Mouse (Mus musculus): Measurements from ENCODE around the gene Vmn1r180. TPM values are rescaled to one million over a fixed set of nuclear protein-coding genes. Genes with fewer than 3 reads are reported as not detected.
"Not testable (repeated sequence)": the region's sequence is repeated elsewhere in the genome, so short reads cannot be mapped to it uniquely, and the experiment has no call there.

Gene Vmn1r180
- polyA plus RNA-seq (2014; fragmentation: Nextera tagmentation; extraction: Ambion mirVana), result not detected in 2 replicates

- no peaks in the 10 kb centered on the region; the same call in 1 of the 2 replicates for H3K9me3 ChIP-seq (ENCODE audit: control insufficient read depth, low read length)
- no peak within 1 kb of the TSS for H3K4me3 ChIP-seq (ENCODE audit: low read depth, low read length)
- DNase-seq (ENCODE audit: low spot score), result no peak
- no peak for ATAC-seq (ENCODE audit: insufficient number of reproducible peaks, low FRiP score, low TSS enrichment, low read depth)
- H3K4me2 ChIP-seq (ENCODE audit: low read depth, severe bottlenecking), result no peak within 1 kb of the TSS
- H3K36me3 ChIP-seq (ENCODE audit: control insufficient read depth, insufficient read depth, low read length), result no peaks in the 10 kb centered on the region
- H3K27ac ChIP-seq (replicated peaks; ENCODE audit: low read depth, low read length), result no peak within 1 kb of the TSS
- no peaks in the 10 kb centered on the region for H3K27me3 ChIP-seq (ENCODE audit: control insufficient read depth, insufficient read depth, low read length)
- H3K4me1 ChIP-seq (ENCODE audit: control insufficient read depth, insufficient read depth, low read length), result no peaks in the 10 kb centered on the region
- no peak within 1 kb of the TSS for H3K9ac ChIP-seq (ENCODE audit: low read length)
Observed at GRCm38 (mm10) chr7:23950332-23950731, at the start of gene Vmn1r180. TSS of gene Vmn1r180 (plus strand) at chr7:23950632.

GRCm38 (mm10) chr7:23926678-23927077 is 23.8 kb upstream of the Vmn1r180 start, which contains the start of gene Vmn1r179:
TSS of gene Vmn1r179 (plus strand) at chr7:23926978.
- Histone ChIP-seq H3K9me3 (ENCODE audit: control insufficient read depth, low read length) (peaks cover 9% of the 10 kb centered on the region; the same call in 1 of the 2 replicates), H3K4me2 (ENCODE audit: low read depth, severe bottlenecking) (no peak within 1 kb of the TSS), H3K27me3 (ENCODE audit: control insufficient read depth, insufficient read depth, low read length) (no peaks in the 10 kb centered on the region), H3K36me3 (ENCODE audit: control insufficient read depth, insufficient read depth, low read length) (no peaks in the 10 kb centered on the region), H3K4me3 (ENCODE audit: low read depth, low read length) (no peak within 1 kb of the TSS), H3K4me1 (ENCODE audit: control insufficient read depth, insufficient read depth, low read length) (no peaks in the 10 kb centered on the region), H3K27ac (replicated peaks; ENCODE audit: low read depth, low read length) (no peak within 1 kb of the TSS), H3K9ac (ENCODE audit: low read length) (no peak within 1 kb of the TSS)
- 67% methylated on average over 2 of the region's 2 CpGs for WGBS
- DNase-seq (ENCODE audit: low spot score) (no peak), ATAC-seq (ENCODE audit: insufficient number of reproducible peaks, low FRiP score, low TSS enrichment, low read depth) (no peak)

GRCm38 (mm10) chr7:23968044-23968443 is 17.6 kb downstream of the Vmn1r180 start:
- H3K9ac ChIP-seq (ENCODE audit: low read length); H3K9me3 ChIP-seq (ENCODE audit: control insufficient read depth, low read length): not testable (repeated sequence)
- WGBS, result 50% methylated on average over 3 of the region's 3 CpGs

DNA sequence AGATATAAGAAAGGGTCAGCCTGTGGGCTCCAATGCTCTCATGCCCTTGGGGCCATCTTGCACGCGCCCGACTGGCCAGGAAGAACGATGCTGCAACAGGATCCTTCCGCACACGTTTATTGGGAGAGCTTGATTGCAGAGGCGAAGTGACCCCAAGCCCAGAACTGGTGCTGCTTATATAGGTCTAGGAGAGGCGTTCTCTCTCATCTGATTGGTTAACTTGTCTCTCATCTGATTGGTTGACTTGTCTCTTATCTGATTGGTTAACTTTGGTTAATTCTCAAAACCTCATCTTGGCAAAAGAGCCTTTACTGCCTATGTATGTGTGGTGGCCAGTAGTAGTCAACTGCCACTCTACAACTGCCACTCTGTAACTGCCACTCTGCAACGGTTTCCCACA is 23.9 kb downstream of the Vmn1r180 start, which contains the start of gene Vmn1r181:
TSS of gene Vmn1r181 (plus strand) at position 301 of the 400 bp plus-strand sequence.
- WGBS, result 84% methylated on average over 8 of the region's 9 CpGs
- not testable (repeated sequence) for DNase-seq (ENCODE audit: low spot score); ATAC-seq (ENCODE audit: insufficient number of reproducible peaks, low FRiP score, low TSS enrichment, low read depth); H3K9ac ChIP-seq (ENCODE audit: low read length); H3K4me1 ChIP-seq (ENCODE audit: control insufficient read depth, insufficient read depth, low read length); H3K36me3 ChIP-seq (ENCODE audit: control insufficient read depth, insufficient read depth, low read length); H3K4me3 ChIP-seq (ENCODE audit: low read depth, low read length); H3K9me3 ChIP-seq (ENCODE audit: control insufficient read depth, low read length); H3K27ac ChIP-seq (replicated peaks; ENCODE audit: low read depth, low read length); H3K4me2 ChIP-seq (ENCODE audit: low read depth, severe bottlenecking); H3K27me3 ChIP-seq (ENCODE audit: control insufficient read depth, insufficient read depth, low read length)

More at GRCm38 (mm10) chr7:23968044-23968443, 17.6 kb downstream of the Vmn1r180 start:
- not testable (repeated sequence) for H3K27ac ChIP-seq (replicated peaks; ENCODE audit: low read depth, low read length); H3K27me3 ChIP-seq (ENCODE audit: control insufficient read depth, insufficient read depth, low read length); DNase-seq (ENCODE audit: low spot score); H3K36me3 ChIP-seq (ENCODE audit: control insufficient read depth, insufficient read depth, low read length); H3K4me2 ChIP-seq (ENCODE audit: low read depth, severe bottlenecking); ATAC-seq (ENCODE audit: insufficient number of reproducible peaks, low FRiP score, low TSS enrichment, low read depth); H3K4me1 ChIP-seq (ENCODE audit: control insufficient read depth, insufficient read depth, low read length); H3K4me3 ChIP-seq (ENCODE audit: low read depth, low read length)

DNA sequence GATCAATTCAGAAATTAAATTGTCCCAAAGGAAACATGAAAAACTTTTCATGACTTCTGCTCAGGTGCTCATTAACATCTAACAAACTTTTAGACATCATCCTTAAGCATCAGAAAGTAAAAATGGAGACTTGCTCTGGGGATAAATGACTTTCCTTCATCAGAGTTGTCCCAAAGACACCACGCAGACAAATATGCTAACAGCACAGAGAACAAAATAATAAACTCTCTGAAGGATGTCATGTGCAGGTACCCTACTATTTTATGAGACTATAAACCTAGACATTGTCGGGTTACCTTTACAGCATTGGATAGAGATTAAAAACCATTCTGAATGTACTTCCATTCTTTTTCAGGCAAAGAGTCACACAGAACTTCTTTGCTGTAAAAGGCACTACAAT is 51.0 kb downstream of the Vmn1r180 start, which contains the start of gene V1rd19:
TSS of gene V1rd19 (plus strand) at position 301 of the 400 bp plus-strand sequence.
- no peak for DNase-seq (ENCODE audit: low spot score)
- Histone ChIP-seq H3K4me2 (ENCODE audit: low read depth, severe bottlenecking) (no peak within 1 kb of the TSS), H3K9me3 (ENCODE audit: control insufficient read depth, low read length) (no peaks in the 10 kb centered on the region; the same call in 1 of the 2 replicates), H3K27me3 (ENCODE audit: control insufficient read depth, insufficient read depth, low read length) (no peaks in the 10 kb centered on the region), H3K4me3 (ENCODE audit: low read depth, low read length) (no peak within 1 kb of the TSS), H3K9ac (ENCODE audit: low read length) (no peak within 1 kb of the TSS), H3K36me3 (ENCODE audit: control insufficient read depth, insufficient read depth, low read length) (no peaks in the 10 kb centered on the region), H3K27ac (replicated peaks; ENCODE audit: low read depth, low read length) (no peak within 1 kb of the TSS), H3K4me1 (ENCODE audit: control insufficient read depth, insufficient read depth, low read length) (no peaks in the 10 kb centered on the region)
- no peak for ATAC-seq (ENCODE audit: insufficient number of reproducible peaks, low FRiP score, low TSS enrichment, low read depth)
- WGBS, result 78% methylated on average over 2 of the region's 2 CpGs

Other genes with a start within 250 kb of the Vmn1r180 start
- gene Vmn1r173, start 249.9 kb upstream of the Vmn1r180 start, polyA plus RNA-seq (2014; fragmentation: Nextera tagmentation; extraction: Ambion mirVana), result not detected in 2 replicates
- not detected in 2 replicates for gene Vmn1r174, start 198.4 kb upstream of the Vmn1r180 start, polyA plus RNA-seq (2014; fragmentation: Nextera tagmentation; extraction: Ambion mirVana)
- gene Vmn1r175, start 140.0 kb upstream of the Vmn1r180 start, polyA plus RNA-seq (2014; fragmentation: Nextera tagmentation; extraction: Ambion mirVana), result not detected in 2 replicates
- not detected in 2 replicates for gene Vmn1r176, start 113.3 kb upstream of the Vmn1r180 start, polyA plus RNA-seq (2014; fragmentation: Nextera tagmentation; extraction: Ambion mirVana)
- not detected in 2 replicates for gene Vmn1r177, start 84.2 kb upstream of the Vmn1r180 start, polyA plus RNA-seq (2014; fragmentation: Nextera tagmentation; extraction: Ambion mirVana)
- not detected in 2 replicates for gene Vmn1r178, start 58.6 kb upstream of the Vmn1r180 start, polyA plus RNA-seq (2014; fragmentation: Nextera tagmentation; extraction: Ambion mirVana)
- not detected in 2 replicates for gene Vmn1r179, start 23.7 kb upstream of the Vmn1r180 start, polyA plus RNA-seq (2014; fragmentation: Nextera tagmentation; extraction: Ambion mirVana)
- not detected in 2 replicates for gene Vmn1r181, start 24.0 kb downstream of the Vmn1r180 start, polyA plus RNA-seq (2014; fragmentation: Nextera tagmentation; extraction: Ambion mirVana)
- not detected in 2 replicates for gene V1rd19, start 51.1 kb downstream of the Vmn1r180 start, polyA plus RNA-seq (2014; fragmentation: Nextera tagmentation; extraction: Ambion mirVana)
- not detected in 2 replicates for gene Vmn1r183, start 102.6 kb downstream of the Vmn1r180 start, polyA plus RNA-seq (2014; fragmentation: Nextera tagmentation; extraction: Ambion mirVana)
- gene Zfp180, start 131.3 kb downstream of the Vmn1r180 start, polyA plus RNA-seq (2014; fragmentation: Nextera tagmentation; extraction: Ambion mirVana), result 30.7 and 30.9 TPM in 2 replicates
- gene Zfp112, start 161.7 kb downstream of the Vmn1r180 start, polyA plus RNA-seq (2014; fragmentation: Nextera tagmentation; extraction: Ambion mirVana), result 3.3 and 5.4 TPM in 2 replicates
- gene Zfp235, start 183.5 kb downstream of the Vmn1r180 start, polyA plus RNA-seq (2014; fragmentation: Nextera tagmentation; extraction: Ambion mirVana), result 18.4 and 18.5 TPM in 2 replicates
- gene Zfp114, start 224.4 kb downstream of the Vmn1r180 start, polyA plus RNA-seq (2014; fragmentation: Nextera tagmentation; extraction: Ambion mirVana), result 5.3 and 5.9 TPM in 2 replicates

All from limb, embryonic 11.5 days (tissue).